Mouse (Mus musculus): ENCODE measurements around the gene Hipk3. TPM values are rescaled to one million over a fixed set of nuclear protein-coding genes. Genes with fewer than 3 reads are reported as not detected.
A peak's percentile ranks its signal among the peaks of the same experiment; 100 is the strongest.

Gene Hipk3
- polyA plus RNA-seq, 1 experiment from 2014 or later, result 15.6 TPM

DNA sequence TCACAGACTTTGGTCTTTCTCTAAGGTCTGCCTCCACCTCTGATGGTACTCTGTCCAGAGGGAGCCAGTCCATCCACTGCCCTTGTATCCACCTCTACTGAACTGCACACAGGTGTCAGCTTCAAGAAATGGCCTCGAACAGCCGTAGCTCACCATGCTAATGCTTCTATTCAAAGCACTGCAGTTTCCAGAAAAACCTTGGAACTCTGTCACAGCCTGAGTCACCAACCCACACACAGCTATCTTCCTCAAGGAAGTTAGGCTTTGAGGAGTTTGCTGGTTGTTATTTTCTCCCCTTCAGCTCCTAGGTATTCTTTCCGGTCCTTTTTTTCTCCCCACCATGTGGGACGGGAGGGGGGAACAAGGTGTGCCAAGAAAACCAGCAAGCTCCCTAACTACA is 3.5 kb upstream of the Hipk3 start:
- peaks cover 28% of the 10 kb centered on the region for H3K4me1 ChIP-seq (replicated peaks; ENCODE audit: control insufficient read depth, insufficient read depth, low read length)
- H3K4me3 ChIP-seq (ENCODE audit: low read length), result no peak overlapping the region
- no peak overlapping the region for H3K9ac ChIP-seq (ENCODE audit: low read length)
- no peaks in the 10 kb centered on the region for H3K36me3 ChIP-seq (ENCODE audit: control insufficient read depth, insufficient read depth, low read length)
- H3K9me3 ChIP-seq (ENCODE audit: control insufficient read depth, low read length), result no peaks in the 10 kb centered on the region
- no peak overlapping the region for H3K27ac ChIP-seq (ENCODE audit: low read length)
- no peak for ATAC-seq (ENCODE audit: low read depth)
- H3K4me2 ChIP-seq (ENCODE audit: low read depth, low read length), result no peak overlapping the region; the same call in 1 of the 2 replicates
- WGBS, result 19% methylated on average over 4 of the region's 4 CpGs
- H3K27me3 ChIP-seq (ENCODE audit: control insufficient read depth, insufficient read depth, low read depth, low read length), result no peaks in the 10 kb centered on the region

- 80% methylated on average over 2 of the region's 2 CpGs for WGBS
- Histone ChIP-seq H3K36me3 (ENCODE audit: control insufficient read depth, insufficient read depth, low read length) (no peaks in the 10 kb centered on the region), H3K9ac (ENCODE audit: low read length) (no peak overlapping the region), H3K27me3 (ENCODE audit: control insufficient read depth, insufficient read depth, low read depth, low read length) (no peaks in the 10 kb centered on the region), H3K4me1 (replicated peaks; ENCODE audit: control insufficient read depth, insufficient read depth, low read length) (peaks cover 28% of the 10 kb centered on the region), H3K9me3 (ENCODE audit: control insufficient read depth, low read length) (no peaks in the 10 kb centered on the region), H3K27ac (ENCODE audit: low read length) (no peak overlapping the region), H3K4me3 (ENCODE audit: low read length) (no peak overlapping the region), H3K4me2 (ENCODE audit: low read depth, low read length) (no peak overlapping the region)
- no peak for ATAC-seq (ENCODE audit: low read depth)
Observed at GRCm38 (mm10) chr2:104497231-104497630, 3.0 kb upstream of the Hipk3 start.

GRCm38 (mm10) chr2:104496206-104496605 is 2.0 kb upstream of the Hipk3 start:
- no peaks in the 10 kb centered on the region for H3K36me3 ChIP-seq (ENCODE audit: control insufficient read depth, insufficient read depth, low read length)

GRCm38 (mm10) chr2:104494801-104495185 is 547 bp upstream of the Hipk3 start:
- Histone ChIP-seq H3K36me3 (ENCODE audit: control insufficient read depth, insufficient read depth, low read length) (no peaks in the 10 kb centered on the region), H3K27me3 (ENCODE audit: control insufficient read depth, insufficient read depth, low read depth, low read length) (no peaks in the 10 kb centered on the region), H3K27ac (ENCODE audit: low read length) (peak overlapping the region; percentile 100), H3K4me2 (ENCODE audit: low read depth, low read length) (peak overlapping the region; percentile 77), H3K9me3 (ENCODE audit: control insufficient read depth, low read length) (no peaks in the 10 kb centered on the region), H3K9ac (ENCODE audit: low read length) (peak overlapping the region; percentile 100), H3K4me3 (ENCODE audit: low read length) (peak overlapping the region; percentile 96), H3K4me1 (replicated peaks; ENCODE audit: control insufficient read depth, insufficient read depth, low read length) (peaks cover 33% of the 10 kb centered on the region)
- no peak for ATAC-seq (ENCODE audit: low read depth)
- WGBS, result 9% methylated on average over 9 of the region's 9 CpGs

More at GRCm38 (mm10) chr2:104496206-104496605, 2.0 kb upstream of the Hipk3 start:
- peaks cover 28% of the 10 kb centered on the region for H3K4me1 ChIP-seq (replicated peaks; ENCODE audit: control insufficient read depth, insufficient read depth, low read length)
- 29% methylated on average over 5 of the region's 5 CpGs for WGBS
- no peak overlapping the region for H3K4me2 ChIP-seq (ENCODE audit: low read depth, low read length)
- H3K9ac ChIP-seq (ENCODE audit: low read length), result no peak overlapping the region
- no peak overlapping the region for H3K4me3 ChIP-seq (ENCODE audit: low read length)
- H3K27ac ChIP-seq (ENCODE audit: low read length), result no peak overlapping the region
- no peak for ATAC-seq (ENCODE audit: low read depth)
- H3K27me3 ChIP-seq (ENCODE audit: control insufficient read depth, insufficient read depth, low read depth, low read length), result no peaks in the 10 kb centered on the region
- no peaks in the 10 kb centered on the region for H3K9me3 ChIP-seq (ENCODE audit: control insufficient read depth, low read length)

GRCm38 (mm10) chr2:104493021-104493950 is 960 bp downstream of the Hipk3 start:
- no peaks in the 10 kb centered on the region for H3K9me3 ChIP-seq (ENCODE audit: control insufficient read depth, low read length)
- ATAC-seq (ENCODE audit: low read depth), result peak; percentile 81
- peak overlapping the region; percentile 100 for H3K9ac ChIP-seq (ENCODE audit: low read length)
- peaks cover 33% of the 10 kb centered on the region for H3K4me1 ChIP-seq (replicated peaks; ENCODE audit: control insufficient read depth, insufficient read depth, low read length)
- under 1% methylated on average over 87 of the region's 99 CpGs for WGBS
- peak overlapping the region; percentile 77 for H3K4me2 ChIP-seq (ENCODE audit: low read depth, low read length)
- peak overlapping the region; percentile 96 for H3K4me3 ChIP-seq (ENCODE audit: low read length)
- no peaks in the 10 kb centered on the region for H3K36me3 ChIP-seq (ENCODE audit: control insufficient read depth, insufficient read depth, low read length)
- peak overlapping the region; percentile 100 for H3K27ac ChIP-seq (ENCODE audit: low read length)
- no peaks in the 10 kb centered on the region for H3K27me3 ChIP-seq (ENCODE audit: control insufficient read depth, insufficient read depth, low read depth, low read length)

DNA sequence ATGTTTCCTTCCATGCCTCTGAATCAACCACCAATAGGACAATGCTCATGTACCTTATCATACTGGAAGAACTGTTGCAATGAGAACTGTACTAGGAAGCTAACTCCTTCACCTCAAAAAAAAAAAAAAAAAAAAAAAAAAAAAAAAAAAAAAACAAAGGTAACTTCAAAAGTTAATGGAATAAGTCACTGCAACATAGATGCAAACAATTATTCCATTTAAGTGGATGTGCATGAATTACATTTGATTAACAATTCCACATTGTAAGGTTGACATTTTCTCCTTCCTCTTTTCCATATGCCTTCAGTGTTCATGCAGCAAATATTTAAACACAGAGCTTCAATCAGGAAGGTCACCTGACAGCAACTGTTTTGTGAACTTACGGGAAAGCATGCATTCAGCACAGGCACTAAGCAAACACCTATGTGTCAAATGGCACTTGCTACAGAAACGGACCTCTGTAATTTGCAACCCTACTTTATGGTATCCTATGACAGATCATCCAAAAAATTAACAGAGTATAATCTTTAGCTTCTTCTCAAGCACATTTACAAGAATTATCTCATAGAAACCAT is 2.9 kb downstream of the Hipk3 start:
- Histone ChIP-seq H3K9me3 (ENCODE audit: control insufficient read depth, low read length) (no peaks in the 10 kb centered on the region), H3K9ac (ENCODE audit: low read length) (no peak overlapping the region), H3K27me3 (ENCODE audit: control insufficient read depth, insufficient read depth, low read depth, low read length) (no peaks in the 10 kb centered on the region), H3K36me3 (ENCODE audit: control insufficient read depth, insufficient read depth, low read length) (no peaks in the 10 kb centered on the region), H3K4me2 (ENCODE audit: low read depth, low read length) (peak overlapping the region; percentile 27; the same call in 1 of the 2 replicates), H3K4me3 (ENCODE audit: low read length) (no peak overlapping the region), H3K27ac (ENCODE audit: low read length) (no peak overlapping the region), H3K4me1 (replicated peaks; ENCODE audit: control insufficient read depth, insufficient read depth, low read length) (peaks cover 18% of the 10 kb centered on the region)
- WGBS, result 25% methylated on average over 2 of the region's 2 CpGs
- ATAC-seq (ENCODE audit: low read depth), result no peak

GRCm38 (mm10) chr2:104490761-104491160 is 3.5 kb downstream of the Hipk3 start:
- Histone ChIP-seq H3K4me1 (replicated peaks; ENCODE audit: control insufficient read depth, insufficient read depth, low read length) (peaks cover 13% of the 10 kb centered on the region), H3K36me3 (ENCODE audit: control insufficient read depth, insufficient read depth, low read length) (no peaks in the 10 kb centered on the region), H3K9me3 (ENCODE audit: control insufficient read depth, low read length) (no peaks in the 10 kb centered on the region), H3K27me3 (ENCODE audit: control insufficient read depth, insufficient read depth, low read depth, low read length) (no peaks in the 10 kb centered on the region), H3K9ac (ENCODE audit: low read length) (no peak overlapping the region), H3K4me2 (ENCODE audit: low read depth, low read length) (no peak overlapping the region), H3K4me3 (ENCODE audit: low read length) (no peak overlapping the region), H3K27ac (ENCODE audit: low read length) (no peak overlapping the region)
- no peak for ATAC-seq (ENCODE audit: low read depth)
- WGBS, result 17% methylated on average over 2 of the region's 2 CpGs

GRCm38 (mm10) chr2:104489851-104490250 is 4.4 kb downstream of the Hipk3 start:
- WGBS, result 93% methylated on average over 2 of the region's 2 CpGs
- Histone ChIP-seq H3K4me1 (replicated peaks; ENCODE audit: control insufficient read depth, insufficient read depth, low read length) (peaks cover 8% of the 10 kb centered on the region), H3K4me3 (ENCODE audit: low read length) (no peak overlapping the region), H3K27ac (ENCODE audit: low read length) (no peak overlapping the region), H3K9me3 (ENCODE audit: control insufficient read depth, low read length) (no peaks in the 10 kb centered on the region), H3K4me2 (ENCODE audit: low read depth, low read length) (no peak overlapping the region), H3K36me3 (ENCODE audit: control insufficient read depth, insufficient read depth, low read length) (no peaks in the 10 kb centered on the region), H3K27me3 (ENCODE audit: control insufficient read depth, insufficient read depth, low read depth, low read length) (no peaks in the 10 kb centered on the region), H3K9ac (ENCODE audit: low read length) (no peak overlapping the region)
- no peak for ATAC-seq (ENCODE audit: low read depth)

- H3K27ac ChIP-seq (ENCODE audit: low read length), result no peak overlapping the region
- H3K4me1 ChIP-seq (replicated peaks; ENCODE audit: control insufficient read depth, insufficient read depth, low read length), result peaks cover 13% of the 10 kb centered on the region
- H3K27me3 ChIP-seq (ENCODE audit: control insufficient read depth, insufficient read depth, low read depth, low read length), result no peaks in the 10 kb centered on the region
- H3K4me2 ChIP-seq (ENCODE audit: low read depth, low read length), result no peak overlapping the region
- H3K36me3 ChIP-seq (ENCODE audit: control insufficient read depth, insufficient read depth, low read length), result no peaks in the 10 kb centered on the region
- no peak overlapping the region for H3K9ac ChIP-seq (ENCODE audit: low read length)
- ATAC-seq (ENCODE audit: low read depth), result no peak
- 32% methylated on average over 5 of the region's 5 CpGs for WGBS
- no peak overlapping the region for H3K4me3 ChIP-seq (ENCODE audit: low read length)
- no peaks in the 10 kb centered on the region for H3K9me3 ChIP-seq (ENCODE audit: control insufficient read depth, low read length)
Observed at GRCm38 (mm10) chr2:104484438-104484837, 9.8 kb downstream of the Hipk3 start.

Data from lung, embryonic 16.5 days (tissue).